Mouse (Mus musculus) heart, embryonic 11.5 days (tissue): ENCODE data around the gene Ndufa4l2. TPM values are rescaled to one million over a fixed set of nuclear protein-coding genes. Genes with fewer than 3 reads are reported as not detected.

Source experiments
- ATAC-seq: fragments of 200-750 bp; cut with Nextera tagmentation; replicated peaks from 2 replicates; pipeline ENCODE4 v1.8.0; 2017; ENCODE audit warnings: moderate library complexity; ENCODE audit not compliant: insufficient number of reproducible peaks, low FRiP score, low TSS enrichment
- H3K27ac ChIP-seq: fragments of 300-500 bp; sonication (generic); 2 replicates; pipeline ENCODE4 v1.5.1; 2014; ENCODE audit warnings: mild to moderate bottlenecking, low read depth, low read length
- H3K27me3 ChIP-seq: fragments of 300-500 bp; sonication (generic); 2 replicates; pipeline ENCODE4 v1.6.1; 2014; ENCODE audit warnings: mild to moderate bottlenecking, low read length, mixed read lengths; ENCODE audit not compliant: control insufficient read depth, insufficient read depth
- H3K36me3 ChIP-seq: fragments of 300-500 bp; sonication (generic); 2 replicates; pipeline ENCODE4 v1.6.1; 2014; ENCODE audit warnings: mild to moderate bottlenecking, low read length, moderate library complexity, mixed read lengths; ENCODE audit not compliant: control insufficient read depth, insufficient read depth
- H3K4me1 ChIP-seq: fragments of 300-500 bp; sonication (generic); 2 replicates; pipeline ENCODE4 v1.6.1; 2014; ENCODE audit warnings: low read length; ENCODE audit not compliant: control insufficient read depth, insufficient read depth
- H3K4me2 ChIP-seq: fragments of 300-500 bp; sonication (generic); 2 replicates; pipeline ENCODE4 v1.6.1; 2014; ENCODE audit warnings: mild to moderate bottlenecking, moderate library complexity
- H3K4me3 ChIP-seq: fragments of 300-500 bp; sonication (generic); 2 replicates; pipeline ENCODE4 v1.5.1; 2014; ENCODE audit warnings: low read depth, low read length
- H3K9ac ChIP-seq: fragments of 300-500 bp; sonication (generic); 2 replicates; pipeline ENCODE4 v1.6.1; 2014; ENCODE audit warnings: mild to moderate bottlenecking, low read depth, low read length, moderate library complexity
- H3K9me3 ChIP-seq: fragments of 300-500 bp; sonication (generic); replicated peaks from 2 replicates; pipeline ENCODE4 v1.6.1; 2016; ENCODE audit warnings: low read length; ENCODE audit not compliant: control insufficient read depth
- WGBS: fragments of 180-500 bp; shearing (Covaris S2); extraction: QIAGEN DNeasy Blood & Tissue Kit; methylation state at CpG from one replicate; pipeline ENCODE4 v1.1.7; 2014; ENCODE audit not compliant: insufficient replicate concordance; 5-methylcytosine and 5-hydroxymethylcytosine counted together
- polyA plus RNA-seq: library from polyadenylated mRNA; unstranded; fragments of >200 nt; fragmentation: Nextera tagmentation; extraction: Ambion mirVana; gene quantifications from 2 replicates; pipeline ENCODE4 v1.2.1, GENCODE M21; 2014

Gene Ndufa4l2
- polyA plus RNA-seq, 1 experiment from 2014 or later = 13.9 TPM

DNA sequence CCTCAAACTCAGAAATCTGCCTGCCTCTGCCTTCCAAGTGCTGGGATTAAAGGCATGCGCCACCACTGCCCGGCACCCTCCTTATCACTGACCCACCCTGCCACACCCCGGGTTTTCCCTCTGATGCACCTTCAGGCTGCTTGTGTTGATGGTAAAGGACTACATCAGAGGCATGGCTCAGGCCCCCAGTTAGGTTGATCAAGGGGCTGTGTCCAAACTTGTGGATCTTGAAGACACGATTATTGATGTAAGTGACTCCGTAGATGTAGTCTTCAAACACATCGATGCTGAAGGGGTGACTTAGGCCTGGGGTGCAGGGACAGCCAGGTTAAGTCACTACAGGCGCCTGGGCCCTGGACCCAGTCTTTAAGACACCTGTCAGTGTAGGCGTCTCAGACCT, 26.7 kb downstream of the Ndufa4l2 start:
- H3K27ac ChIP-seq = no peak overlapping the region
- peaks cover 23% of the 10 kb centered on the region for H3K36me3 ChIP-seq
- ATAC-seq = no peak
- H3K4me2 ChIP-seq = no peak overlapping the region
- no peaks in the 10 kb centered on the region for H3K4me1 ChIP-seq
- 90% methylated on average over 8 of the region's 8 CpGs for WGBS
- peaks cover 4% of the 10 kb centered on the region for H3K27me3 ChIP-seq
- H3K9ac ChIP-seq = no peak overlapping the region
- no peaks in the 10 kb centered on the region for H3K9me3 ChIP-seq
- no peak overlapping the region for H3K4me3 ChIP-seq

DNA sequence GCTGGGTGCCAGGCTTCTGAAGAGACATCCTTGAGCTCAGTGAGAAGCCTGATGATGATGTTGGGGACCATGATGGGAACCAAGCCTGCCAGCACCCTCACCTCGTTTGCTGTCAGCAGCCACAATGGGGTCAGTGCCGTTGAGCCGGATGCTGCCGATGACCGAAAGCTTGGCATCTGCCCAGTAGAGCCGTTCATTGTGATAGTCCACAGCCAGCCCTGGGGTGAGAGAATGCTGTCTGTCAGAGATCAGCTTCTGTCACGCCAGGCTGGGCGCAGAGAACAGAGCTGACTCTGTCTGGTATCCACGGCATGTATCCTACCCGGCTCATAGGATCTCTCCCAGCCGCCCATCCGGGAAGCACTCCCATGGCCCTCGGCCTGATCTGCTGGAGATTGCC, 27.3 kb downstream of the Ndufa4l2 start:
- Histone ChIP-seq H3K27me3 (0 out of 2 replicates have a peak, but pooled peaks cover 2% of the 10 kb centered on the region), H3K9me3 (no peaks in the 10 kb centered on the region), H3K4me3 (no peak overlapping the region), H3K36me3 (peaks cover 23% of the 10 kb centered on the region), H3K4me2 (no peak overlapping the region), H3K9ac (no peak overlapping the region), H3K4me1 (no peaks in the 10 kb centered on the region), H3K27ac (no peak overlapping the region)
- no peak for ATAC-seq
- WGBS = 84% methylated on average over 13 of the region's 13 CpGs

DNA sequence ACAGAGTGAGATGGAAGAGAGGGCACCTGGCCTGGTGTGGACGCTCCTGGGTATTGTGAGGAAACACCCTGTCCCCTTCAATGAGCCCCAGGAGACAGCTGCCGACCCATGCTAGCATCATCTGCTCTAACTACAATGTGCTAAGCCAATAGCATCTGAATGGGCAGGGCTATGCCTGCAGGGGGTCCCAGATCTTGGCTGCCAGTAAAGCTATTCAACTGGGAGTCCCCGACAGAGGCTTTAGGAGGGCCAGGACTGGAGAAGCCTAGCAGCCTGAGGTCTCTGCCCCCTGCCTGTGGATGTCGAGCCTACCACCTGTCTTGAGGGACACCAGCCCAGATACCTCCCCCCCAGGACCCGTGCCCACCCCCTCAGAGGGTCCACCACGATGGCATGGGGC, 28.0 kb downstream of the Ndufa4l2 start:
- no peak overlapping the region for H3K4me3 ChIP-seq
- no peak overlapping the region for H3K27ac ChIP-seq
- H3K4me2 ChIP-seq = no peak overlapping the region
- no peak for ATAC-seq
- H3K9me3 ChIP-seq = no peaks in the 10 kb centered on the region
- 64% methylated on average over 6 of the region's 6 CpGs for WGBS
- no peaks in the 10 kb centered on the region for H3K27me3 ChIP-seq
- H3K4me1 ChIP-seq = no peaks in the 10 kb centered on the region
- H3K9ac ChIP-seq = no peak overlapping the region
- H3K36me3 ChIP-seq = peaks cover 23% of the 10 kb centered on the region

DNA sequence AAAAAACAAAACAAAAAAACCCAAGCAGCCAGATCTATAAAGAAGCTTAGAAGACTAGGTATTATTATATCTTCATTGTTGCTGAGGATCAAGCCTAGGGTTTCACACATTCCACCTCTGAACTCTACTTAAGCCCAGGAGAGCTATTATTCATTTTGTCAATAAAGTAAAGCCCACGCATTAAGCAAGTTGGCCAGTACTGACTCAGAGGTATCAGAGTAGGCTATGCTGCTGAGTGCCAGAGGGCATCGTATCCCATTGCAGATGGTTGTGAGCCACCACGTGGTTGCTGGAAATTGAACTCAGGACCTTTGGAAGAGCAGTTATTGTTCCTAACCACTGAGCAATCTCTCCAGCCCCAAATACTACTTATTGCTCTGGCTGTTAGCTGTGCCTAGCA, 29.1 kb downstream of the Ndufa4l2 start:
- Histone ChIP-seq H3K27me3 (no peaks in the 10 kb centered on the region), H3K4me3 (no peak overlapping the region), H3K27ac (no peak overlapping the region), H3K9ac (no peak overlapping the region), H3K4me1 (no peaks in the 10 kb centered on the region), H3K9me3 (no peaks in the 10 kb centered on the region), H3K4me2 (no peak overlapping the region), H3K36me3 (peaks cover 23% of the 10 kb centered on the region)
- WGBS = 77% methylated on average over 3 of the region's 3 CpGs
- no peak for ATAC-seq

- Histone ChIP-seq H3K9ac (no peak overlapping the region), H3K4me2 (no peak overlapping the region), H3K9me3 (no peaks in the 10 kb centered on the region), H3K27ac (no peak overlapping the region), H3K36me3 (peaks cover 21% of the 10 kb centered on the region), H3K4me1 (no peaks in the 10 kb centered on the region), H3K27me3 (no peaks in the 10 kb centered on the region), H3K4me3 (no peak overlapping the region)
- no peak for ATAC-seq
- 86% methylated on average over 20 of the region's 20 CpGs for WGBS
These were observed 29.6 kb downstream of the Ndufa4l2 start for GRCm38 (mm10) chr10:127544375-127544774.

DNA sequence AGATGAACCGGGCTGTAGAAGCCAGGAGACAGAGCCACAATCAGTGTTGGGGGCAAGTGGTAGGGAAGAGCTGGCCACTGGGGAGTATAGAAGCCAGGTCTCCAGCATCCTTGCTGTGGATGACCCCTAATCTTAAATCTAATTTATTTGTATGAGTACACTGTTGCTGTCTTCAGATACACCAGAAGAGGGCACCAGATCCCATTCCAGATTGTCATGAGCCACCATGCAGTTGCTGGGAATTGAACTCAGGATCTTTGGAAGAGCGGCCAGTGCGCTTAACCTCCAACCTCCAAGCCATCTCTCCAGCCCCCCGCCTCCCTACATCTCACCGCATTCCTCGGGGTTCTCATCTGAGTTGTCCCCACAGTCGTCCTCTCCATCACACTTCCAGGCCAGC, 31.7 kb downstream of the Ndufa4l2 start:
- Histone ChIP-seq H3K4me3 (no peak overlapping the region), H3K27ac (no peak overlapping the region), H3K36me3 (peaks cover 21% of the 10 kb centered on the region), H3K4me1 (no peaks in the 10 kb centered on the region), H3K9ac (no peak overlapping the region), H3K9me3 (no peaks in the 10 kb centered on the region), H3K4me2 (no peak overlapping the region), H3K27me3 (no peaks in the 10 kb centered on the region)
- no peak for ATAC-seq
- WGBS = 85% methylated on average over 7 of the region's 7 CpGs

GRCm38 (mm10) chr10:127548236-127548635, 33.5 kb downstream of the Ndufa4l2 start:
- Histone ChIP-seq H3K4me1 (no peaks in the 10 kb centered on the region), H3K4me2 (no peak overlapping the region), H3K4me3 (no peak overlapping the region), H3K27ac (no peak overlapping the region), H3K9me3 (no peaks in the 10 kb centered on the region), H3K9ac (no peak overlapping the region), H3K27me3 (no peaks in the 10 kb centered on the region), H3K36me3 (peaks cover 28% of the 10 kb centered on the region)
- no peak for ATAC-seq
- WGBS = 90% methylated on average over 15 of the region's 15 CpGs

DNA sequence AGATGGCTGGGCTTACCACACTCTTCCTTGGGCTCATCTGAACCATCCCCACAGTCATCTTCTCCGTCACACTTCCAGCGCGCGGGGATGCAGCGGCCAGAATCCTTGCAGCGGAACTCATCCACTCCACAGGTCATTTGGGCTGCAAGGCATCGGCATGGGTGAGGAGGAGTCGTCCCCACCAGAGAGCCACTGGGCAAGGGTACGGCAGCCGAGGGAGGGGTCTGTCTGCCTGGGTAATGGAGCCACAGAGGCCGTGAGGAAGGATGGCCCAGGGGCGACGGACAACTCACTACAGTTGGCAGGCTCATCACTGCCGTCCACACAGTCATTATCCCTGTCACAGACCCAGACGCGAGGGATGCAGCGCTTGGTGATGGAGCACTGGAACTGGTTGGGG, 35.1 kb downstream of the Ndufa4l2 start:
- Histone ChIP-seq H3K4me1 (no peaks in the 10 kb centered on the region), H3K27me3 (no peaks in the 10 kb centered on the region), H3K9me3 (no peaks in the 10 kb centered on the region), H3K36me3 (peaks cover 41% of the 10 kb centered on the region), H3K4me3 (no peak overlapping the region), H3K4me2 (no peak overlapping the region), H3K27ac (no peak overlapping the region), H3K9ac (no peak overlapping the region)
- ATAC-seq = no peak
- whole genome bisulfite sequencing = 86% methylated on average over 17 of the region's 17 CpGs

- ATAC-seq = no peak
- no peaks in the 10 kb centered on the region for H3K27me3 ChIP-seq
- no peak overlapping the region for H3K27ac ChIP-seq
- no peak overlapping the region for H3K4me2 ChIP-seq
- no peaks in the 10 kb centered on the region for H3K9me3 ChIP-seq
- peaks cover 72% of the 10 kb centered on the region for H3K36me3 ChIP-seq
- no peak overlapping the region for H3K9ac ChIP-seq
- H3K4me1 ChIP-seq = no peaks in the 10 kb centered on the region
- WGBS = 66% methylated on average over 18 of the region's 18 CpGs
- no peak overlapping the region for H3K4me3 ChIP-seq
These were observed 40.9 kb downstream of the Ndufa4l2 start for GRCm38 (mm10) chr10:127555703-127556102.
